Mouse (Mus musculus) MEL (cell line): ENCODE results near the gene Tgfbrap1. TPM values are rescaled to one million over a fixed set of nuclear protein-coding genes. Genes with fewer than 3 reads are reported as not detected.

Experiments used
- DNase-seq: peaks from one replicate; pipeline ENCODE4 v3.0.0; 2011; ENCODE audit warnings: low read depth, low spot score
- H3K27ac ChIP-seq: 2 replicates; pipeline ENCODE4 v1.5.1; 2012; ENCODE audit warnings: low read depth, mild to moderate bottlenecking, control low read depth, low read length, moderate library complexity; ENCODE audit not compliant: control insufficient read depth
- H3K27me3 ChIP-seq, 2 experiments: fragments of 150-350 bp in 1 of 2; sonication (generic) in 1 of 2; 2 replicates each; pipeline ENCODE4 v1.6.1; 2012; ENCODE audit warnings: low read length in 2 of 2, mild to moderate bottlenecking in 2 of 2, improper control_type of control experiment in 1 of 2, moderate library complexity in 1 of 2; ENCODE audit not compliant: insufficient read depth in 2 of 2, control insufficient read depth in 1 of 2
- H3K36me3 ChIP-seq, 2 experiments: 2 replicates each; pipeline ENCODE4 v1.6.1; 2012 to 2014; ENCODE audit warnings: low read length in 2 of 2, improper control_type of control experiment in 1 of 2, inconsistent platforms in 1 of 2, mild to moderate bottlenecking in 1 of 2; ENCODE audit not compliant: insufficient read depth in 2 of 2, control insufficient read depth in 1 of 2
- H3K4me1 ChIP-seq, 2 experiments: fragments of 150-350 bp in 1 of 2; sonication (generic) in 1 of 2; 2 replicates each; pipeline ENCODE4 v1.6.1; 2012; ENCODE audit warnings: low read length in 2 of 2, improper control_type of control experiment in 1 of 2, mild to moderate bottlenecking in 1 of 2; ENCODE audit not compliant: insufficient read depth in 2 of 2, control insufficient read depth in 1 of 2
- H3K4me3 ChIP-seq, 2 experiments: fragments of 150-350 bp in 1 of 2; sonication (generic) in 1 of 2; 2 replicates each; pipeline ENCODE4 v1.5.1; 2012; ENCODE audit warnings: low read depth in 2 of 2, low read length in 2 of 2, mild to moderate bottlenecking in 2 of 2, moderate library complexity in 2 of 2, control low read depth in 1 of 2, improper control_type of control experiment in 1 of 2; ENCODE audit not compliant: control insufficient read depth in 1 of 2, insufficient read depth in 1 of 2
- H3K79me2 ChIP-seq: 2 replicates; pipeline ENCODE4 v1.6.1; 2012; ENCODE audit warnings: mild to moderate bottlenecking, low read length, moderate library complexity; ENCODE audit not compliant: control insufficient read depth, poor library complexity, insufficient read depth
- H3K9ac ChIP-seq: 2 replicates; pipeline ENCODE4 v1.6.1; 2012; ENCODE audit warnings: low read depth, mild to moderate bottlenecking, control low read depth, low read length, moderate library complexity; ENCODE audit not compliant: control insufficient read depth, poor library complexity, severe bottlenecking
- H3K9me3 ChIP-seq: fragments of 150-350 bp; sonication (generic); replicated peaks from 2 replicates; pipeline ENCODE4 v1.6.1; 2012; ENCODE audit warnings: mild to moderate bottlenecking, low read length, improper control_type of control experiment, moderate library complexity; ENCODE audit not compliant: insufficient read depth
- CTCF ChIP-seq, 3 experiments: IDR thresholded peaks in 2 of 3; conservative IDR thresholded peaks in 1 of 3; 2 replicates each; pipeline ENCODE4 v1.5.1; 2011 to 2012; ENCODE audit warnings: low read length in 3 of 3, low read depth in 2 of 3, mild to moderate bottlenecking in 2 of 3, improper control_type of control experiment in 1 of 3, inconsistent platforms in 1 of 3, mixed read lengths in 1 of 3, moderate library complexity in 1 of 3; ENCODE audit not compliant: control insufficient read depth in 1 of 3, insufficient read depth in 1 of 3, poor library complexity in 1 of 3, severe bottlenecking in 1 of 3
- E2F4 ChIP-seq: IDR thresholded peaks from 2 replicates; pipeline ENCODE4 v1.6.1; 2011; ENCODE audit warnings: low read depth, low read length, improper control_type of control experiment, borderline replicate concordance
- EP300 ChIP-seq, 2 experiments: IDR thresholded peaks; 2 replicates each; pipeline ENCODE4 v1.6.1; 2011; ENCODE audit warnings: improper control_type of control experiment in 2 of 2, low read length in 2 of 2, low read depth in 1 of 2, mild to moderate bottlenecking in 1 of 2
- ETS1 ChIP-seq: IDR thresholded peaks from 2 replicates; pipeline ENCODE4 v1.6.1; 2012; ENCODE audit warnings: low read depth, mild to moderate bottlenecking, inconsistent platforms, low read length, improper control_type of control experiment, moderate library complexity
- GABPA ChIP-seq: IDR thresholded peaks from 2 replicates; pipeline ENCODE4 v1.6.1; 2012; ENCODE audit warnings: low read depth, mild to moderate bottlenecking, inconsistent platforms, low read length, improper control_type of control experiment, moderate library complexity
- KAT2A ChIP-seq: conservative IDR thresholded peaks from 2 replicates; pipeline ENCODE4 v1.6.1; 2012; ENCODE audit warnings: low read depth, low read length, improper control_type of control experiment, inconsistent platforms
- MAX ChIP-seq: IDR thresholded peaks from 2 replicates; pipeline ENCODE4 v1.6.1; 2011; ENCODE audit warnings: low read length, improper control_type of control experiment
- MAZ ChIP-seq: IDR thresholded peaks from 2 replicates; pipeline ENCODE4 v1.6.1; 2012; ENCODE audit warnings: low read depth, mild to moderate bottlenecking, inconsistent platforms, low read length, improper control_type of control experiment
- MYB ChIP-seq: IDR thresholded peaks from 2 replicates; pipeline ENCODE4 v1.6.1; 2011; ENCODE audit warnings: mild to moderate bottlenecking, low read depth, low read length, improper control_type of control experiment
- NRF1 ChIP-seq: IDR thresholded peaks from 2 replicates; pipeline ENCODE4 v1.6.1; 2014; ENCODE audit warnings: low read depth, mild to moderate bottlenecking, inconsistent platforms, low read length, improper control_type of control experiment, moderate library complexity; ENCODE audit not compliant: poor library complexity, insufficient read depth, severe bottlenecking
- POLR2A ChIP-seq, 2 experiments: IDR thresholded peaks; 2 replicates each; pipeline ENCODE4 v1.6.1; 2011 to 2012; ENCODE audit warnings: low read length in 2 of 2, mild to moderate bottlenecking in 2 of 2, control low read depth in 1 of 2, improper control_type of control experiment in 1 of 2, low read depth in 1 of 2, moderate library complexity in 1 of 2; ENCODE audit not compliant: control insufficient read depth in 1 of 2, insufficient read depth in 1 of 2, poor library complexity in 1 of 2
- POLR2AphosphoS2 ChIP-seq: IDR thresholded peaks from 2 replicates; pipeline ENCODE4 v1.6.1; 2011; ENCODE audit warnings: low read length, improper control_type of control experiment
- POLR2AphosphoS5 ChIP-seq: IDR thresholded peaks from 2 replicates; pipeline ENCODE4 v1.6.1; 2012; ENCODE audit warnings: low read depth, borderline replicate concordance, mild to moderate bottlenecking, inconsistent platforms, low read length, moderate library complexity, mixed read lengths
- RAD21 ChIP-seq: IDR thresholded peaks from 2 replicates; pipeline ENCODE4 v1.6.1; 2011; ENCODE audit warnings: mild to moderate bottlenecking, low read depth, low read length, improper control_type of control experiment
- RCOR1 ChIP-seq: IDR thresholded peaks from 2 replicates; pipeline ENCODE4 v1.6.1; 2012; ENCODE audit warnings: low read depth, mild to moderate bottlenecking, inconsistent platforms, low read length, improper control_type of control experiment
- SMC3 ChIP-seq: IDR thresholded peaks from 2 replicates; pipeline ENCODE4 v1.6.1; 2011; ENCODE audit warnings: low read depth, low read length, improper control_type of control experiment
- TAL1 ChIP-seq: IDR thresholded peaks from 2 replicates; pipeline ENCODE4 v1.6.1; 2012; ENCODE audit warnings: mild to moderate bottlenecking, inconsistent platforms, low read length, moderate library complexity, mixed read lengths
- TBP ChIP-seq: IDR thresholded peaks from 2 replicates; pipeline ENCODE4 v1.8.0; 2011; ENCODE audit warnings: low read depth, low read length, improper control_type of control experiment
- UBTF ChIP-seq: IDR thresholded peaks from 2 replicates; pipeline ENCODE4 v1.6.1; 2012; ENCODE audit warnings: low read depth, mild to moderate bottlenecking, inconsistent platforms, low read length, improper control_type of control experiment, moderate library complexity, borderline replicate concordance; ENCODE audit not compliant: insufficient read depth
- ZKSCAN1 ChIP-seq: IDR thresholded peaks from 2 replicates; pipeline ENCODE4 v1.6.1; 2012; ENCODE audit warnings: low read depth, mild to moderate bottlenecking, inconsistent platforms, low read length, improper control_type of control experiment, moderate library complexity
- ZMIZ1 ChIP-seq: IDR thresholded peaks from 2 replicates; pipeline ENCODE4 v1.6.1; 2012; ENCODE audit warnings: low read depth, mild to moderate bottlenecking, inconsistent platforms, low read length, improper control_type of control experiment, moderate library complexity
- ZNF384 ChIP-seq: IDR thresholded peaks from 2 replicates; pipeline ENCODE4 v1.6.1; 2012; ENCODE audit warnings: low read depth, mild to moderate bottlenecking, inconsistent platforms, low read length, improper control_type of control experiment
- polyA plus RNA-seq, 2 experiments: library from polyadenylated mRNA; stranded (reverse) in 1 of 2; unstranded in 1 of 2; fragments of >175 nt in 1 of 2; fragments of >200 nt in 1 of 2; gene quantifications; 2 replicates each; pipeline versions ENCODE4 v1.2.1 to v1.2.4; 2012; ENCODE audit warnings: low replicate concordance in 2 of 2, low read depth in 1 of 2; ENCODE audit not compliant: insufficient read length in 2 of 2, insufficient read depth in 1 of 2, missing spikeins in 1 of 2
- total RNA-seq: library from RNA; depleted of rRNA; stranded (reverse); fragments of 300-350 nt; gene quantifications from 2 replicates; pipeline ENCODE4 v1.2.3, GENCODE M21; 2012

Tgfbrap1 gene
- total and polyA plus RNA-seq, 3 experiments = 9.2 to 17.6 TPM; not detected in 1

DNA sequence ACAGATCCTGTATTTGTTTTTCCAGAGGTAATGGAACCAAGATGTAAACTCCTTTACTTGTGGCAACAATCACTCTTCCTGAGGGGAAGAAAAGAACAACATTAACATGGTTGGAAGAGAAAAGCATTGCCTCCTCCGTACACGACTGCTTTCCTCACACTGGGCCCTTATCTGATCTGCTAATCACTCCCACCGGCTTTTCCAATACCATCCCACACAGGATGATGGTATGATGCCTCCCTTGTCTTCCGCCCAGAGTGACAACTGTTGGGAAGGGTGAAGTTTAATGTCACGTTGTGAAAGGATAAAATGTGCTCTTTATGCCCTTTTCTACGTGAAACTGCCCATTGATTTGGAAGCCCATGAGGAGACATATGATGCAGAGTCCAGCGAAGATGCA lies 30.9 kb downstream of the Tgfbrap1 start:
- no peak for TF ChIP-seq ZNF384
- no peak for TF ChIP-seq RCOR1
- TF ChIP-seq SMC3 = no peak
- no peak for TF ChIP-seq POLR2AphosphoS5
- no peak for TF ChIP-seq ZMIZ1
- no peak for TF ChIP-seq MYB
- no peak for TF ChIP-seq E2F4
- TF ChIP-seq GABPA = no peak
- TF ChIP-seq EP300 (IDR thresholded peaks at IDR 0.05; ENCODE audit: low read depth in 1 of 2, low read length in 2 of 2) = no peak
- no peak for TF ChIP-seq TAL1
- TF ChIP-seq ETS1 = no peak
- TF ChIP-seq MAX = no peak
- no peak for TF ChIP-seq RAD21
- no peak for TF ChIP-seq UBTF
- TF ChIP-seq POLR2AphosphoS2 = no peak
- no peak for TF ChIP-seq KAT2A
- TF ChIP-seq POLR2A (IDR thresholded peaks at IDR 0.05; ENCODE audit: control insufficient read depth in 1 of 2, insufficient read depth in 1 of 2, low read depth in 1 of 2, low read length in 2 of 2, poor library complexity in 1 of 2) = no peak
- no peak overlapping the region for H3K9ac ChIP-seq
- H3K79me2 ChIP-seq = 0 out of 2 replicates have a peak, but pooled peaks cover 2% of the 10 kb centered on the region
- no peaks in the 10 kb centered on the region for H3K9me3 ChIP-seq
- H3K36me3 ChIP-seq = peaks cover 1 to 10% of the 10 kb centered on the region in 2 experiments
- H3K4me3 ChIP-seq = no peak overlapping the region
- no peak overlapping the region for H3K27ac ChIP-seq
- H3K27me3 ChIP-seq = no peaks in the 10 kb centered on the region
- H3K4me1 ChIP-seq = peaks cover 9% of the 10 kb centered on the region in 2 experiments
- no peak for DNase-seq

DNA sequence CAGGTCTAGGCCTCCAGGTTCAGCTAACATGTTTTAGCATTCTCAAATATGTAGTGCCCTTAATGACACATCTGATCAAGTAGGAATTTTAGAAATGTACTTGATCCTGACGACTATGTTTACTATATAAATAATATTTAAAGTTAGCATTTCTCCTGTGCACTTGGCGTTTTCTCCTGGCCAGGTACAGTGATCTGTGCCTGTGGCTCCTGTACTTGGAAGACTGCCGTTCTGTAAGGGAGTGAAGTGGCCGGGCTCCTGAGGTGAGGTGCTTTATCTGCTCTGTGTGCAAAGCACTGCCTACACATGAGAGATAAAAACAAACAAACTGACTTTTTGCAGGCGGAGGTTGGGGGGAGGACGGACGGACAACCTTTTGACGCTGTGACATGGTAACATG lies 31.9 kb downstream of the Tgfbrap1 start:
- TF ChIP-seq RAD21 (no peak), ZKSCAN1 (no peak), CTCF (IDR thresholded peaks at IDR 0.05 in 2 of 3, conservative IDR thresholded peaks at IDR 0.05 in 1 of 3; ENCODE audit: control insufficient read depth in 1 of 3, insufficient read depth in 1 of 3, low read depth in 2 of 3, low read length in 3 of 3, poor library complexity in 1 of 3, severe bottlenecking in 1 of 3) (no peak), TAL1 (no peak), MAZ (no peak), NRF1 (no peak), EP300 (IDR thresholded peaks at IDR 0.05; ENCODE audit: low read depth in 1 of 2, low read length in 2 of 2) (no peak), POLR2A (IDR thresholded peaks at IDR 0.05; ENCODE audit: control insufficient read depth in 1 of 2, insufficient read depth in 1 of 2, low read depth in 1 of 2, low read length in 2 of 2, poor library complexity in 1 of 2) (no peak), TBP (no peak), UBTF (no peak)
- TF ChIP-seq, all 39 proteins: peak for 0
- Histone ChIP-seq H3K4me1 (peaks cover 9% of the 10 kb centered on the region in 2 experiments), H3K79me2 (no peaks in the 10 kb centered on the region), H3K9me3 (no peaks in the 10 kb centered on the region), H3K27me3 (no peaks in the 10 kb centered on the region), H3K9ac (no peak overlapping the region), H3K36me3 (peaks cover 1 to 10% of the 10 kb centered on the region in 2 experiments), H3K4me3 (no peak overlapping the region), H3K27ac (no peak overlapping the region)
- DNase-seq = no peak
